Mouse (Mus musculus) embryonic fibroblast, embryonic 13.5 days (primary cell): ENCODE data around the gene Srrm3. TPM values are rescaled to one million over a fixed set of nuclear protein-coding genes. Genes with fewer than 3 reads are reported as not detected.

ENCODE experiments used
- H3K27ac ChIP-seq: 2 replicates; pipeline ENCODE4 v1.5.1; 2012; ENCODE audit warnings: low read length, control low read depth, inconsistent platforms; ENCODE audit not compliant: insufficient read depth
- H3K4me1 ChIP-seq: 2 replicates; pipeline ENCODE4 v1.6.1; 2011; ENCODE audit warnings: low read length; ENCODE audit not compliant: control insufficient read depth, insufficient read depth
- H3K4me3 ChIP-seq: 2 replicates; pipeline ENCODE4 v1.5.1; 2011; ENCODE audit warnings: mild to moderate bottlenecking, control low read depth, low read length; ENCODE audit not compliant: insufficient read depth
- CTCF ChIP-seq: IDR thresholded peaks from 2 replicates; pipeline ENCODE4 v1.5.1; 2011; ENCODE audit warnings: mild to moderate bottlenecking, control low read depth, low read length, moderate library complexity, borderline replicate concordance; ENCODE audit not compliant: insufficient read depth
- POLR2A ChIP-seq: IDR thresholded peaks from 2 replicates; pipeline ENCODE4 v1.6.1; 2011; ENCODE audit warnings: low read depth, mild to moderate bottlenecking, control low read depth, low read length, moderate library complexity
- polyA plus RNA-seq: library from polyadenylated mRNA; stranded (reverse); fragments of >200 nt; gene quantifications from 2 replicates; pipeline ENCODE4 v1.2.4, GENCODE M21; 2011; ENCODE audit warnings: low read depth; ENCODE audit not compliant: missing spikeins, insufficient read length

Srrm3 gene
- polyA plus RNA-seq, result not detected in 2 replicates

DNA sequence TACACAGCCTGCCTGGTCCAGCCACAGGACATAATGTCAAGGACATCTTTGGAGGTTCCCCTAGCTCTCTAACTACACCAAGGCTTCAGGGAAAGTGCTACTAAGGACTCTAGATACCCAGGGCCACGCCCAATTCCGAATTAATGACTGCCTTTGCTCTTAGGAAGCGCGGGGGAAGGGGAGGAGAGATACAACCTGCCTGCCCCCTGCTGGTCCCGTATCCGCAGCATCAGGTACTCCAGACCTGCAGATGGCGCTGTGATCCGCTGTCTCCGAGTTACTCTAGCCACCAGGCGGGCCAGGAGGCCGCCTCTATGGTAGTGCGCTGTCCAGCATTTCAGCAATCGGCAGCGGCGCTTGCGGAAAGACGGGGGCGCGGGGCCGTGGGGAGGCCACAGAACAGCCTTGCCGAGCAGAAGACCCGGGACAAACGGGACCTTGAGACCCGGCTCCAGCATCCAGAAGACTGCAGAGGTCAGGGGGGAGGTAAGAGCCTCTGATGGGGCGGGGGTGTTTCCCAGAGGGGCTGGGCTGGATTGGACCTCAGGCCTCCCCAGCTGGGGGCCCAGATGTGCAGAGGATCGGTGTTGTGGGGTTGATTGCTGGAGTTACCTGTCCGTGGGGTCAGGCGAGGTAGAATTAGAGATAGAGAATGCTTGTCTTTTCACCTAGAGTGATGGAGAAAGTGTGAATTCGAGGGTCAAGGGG is at the start of gene Srrm3:
Gene Srrm3, plus strand, starts transcription at position 336 of the 708 bp plus-strand sequence.
- H3K4me1 ChIP-seq, result no peaks in the 10 kb centered on the region
- no peak within 1 kb of the TSS for H3K4me3 ChIP-seq
- no peak within 1 kb of the TSS for H3K27ac ChIP-seq
- TF ChIP-seq CTCF (peak; percentile 99), POLR2A (no peak)

DNA sequence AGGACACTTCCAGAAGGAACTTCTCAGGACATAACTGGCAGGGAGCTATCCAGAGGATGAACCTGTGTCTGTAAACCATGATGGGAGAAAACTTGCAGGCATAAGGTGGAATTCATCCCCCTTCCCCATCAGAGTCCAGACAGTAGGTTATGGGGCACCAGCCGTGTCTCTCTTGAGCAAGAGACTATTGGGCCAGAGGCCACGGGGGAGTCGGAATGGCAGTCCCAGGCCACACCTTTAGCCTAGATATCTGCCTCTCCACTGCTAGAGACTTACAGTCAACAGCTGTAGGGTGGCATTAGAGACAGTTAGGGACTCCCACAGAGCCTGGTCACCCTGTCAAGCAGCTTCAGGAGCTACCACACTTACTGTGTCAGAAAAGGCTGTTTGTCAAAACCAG is 44.8 kb upstream of the Srrm3 start:
- Histone ChIP-seq H3K4me3 (no peak overlapping the region), H3K4me1 (no peaks in the 10 kb centered on the region), H3K27ac (no peak overlapping the region)
- TF ChIP-seq POLR2A (no peak), CTCF (no peak)

DNA sequence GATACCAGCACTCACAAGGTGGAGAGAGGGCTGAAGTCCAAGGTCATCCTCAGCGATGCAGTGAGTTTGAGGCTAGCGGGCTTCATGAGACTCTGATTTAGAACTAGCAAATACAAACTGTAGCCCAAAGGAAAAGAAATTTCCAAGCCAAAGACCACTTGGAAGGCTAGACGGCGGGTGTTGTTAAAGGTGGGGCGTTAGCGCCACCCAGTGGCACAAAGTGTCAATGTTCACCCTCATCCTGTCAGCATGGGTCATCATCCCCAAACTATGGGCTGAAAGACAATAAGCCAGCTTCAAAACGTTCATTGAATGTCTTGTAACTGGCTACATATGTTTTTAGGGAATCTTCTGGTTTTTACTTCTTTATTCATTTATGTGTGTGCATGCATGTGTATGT is 43.2 kb upstream of the Srrm3 start:
- H3K4me3 ChIP-seq, result no peak overlapping the region
- TF ChIP-seq CTCF, result peak; percentile 82
- no peak for TF ChIP-seq POLR2A
- H3K4me1 ChIP-seq, result no peaks in the 10 kb centered on the region
- H3K27ac ChIP-seq, result no peak overlapping the region

DNA sequence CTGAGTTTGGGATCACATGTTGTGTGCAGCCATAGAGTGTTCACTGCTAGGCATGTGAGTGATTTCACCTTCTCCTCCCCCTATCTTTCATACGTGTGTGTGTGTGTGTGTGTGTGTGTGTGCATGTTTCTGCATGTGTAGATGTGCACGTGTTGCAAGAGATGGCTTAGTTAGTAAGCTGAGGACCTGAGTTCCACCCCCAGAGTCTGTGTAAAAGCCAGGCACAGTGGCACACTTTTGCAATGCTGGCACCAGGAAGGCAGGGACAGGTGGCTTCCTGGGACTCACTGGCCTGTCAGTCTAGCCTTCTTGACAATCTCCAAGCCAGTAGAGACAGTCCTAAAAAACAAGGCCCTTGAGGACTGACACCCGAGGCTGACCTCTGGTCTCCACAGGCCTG is 41.7 kb upstream of the Srrm3 start:
- H3K27ac ChIP-seq, result no peak overlapping the region
- no peak overlapping the region for H3K4me3 ChIP-seq
- TF ChIP-seq CTCF (no peak), POLR2A (no peak)
- H3K4me1 ChIP-seq, result no peaks in the 10 kb centered on the region

DNA sequence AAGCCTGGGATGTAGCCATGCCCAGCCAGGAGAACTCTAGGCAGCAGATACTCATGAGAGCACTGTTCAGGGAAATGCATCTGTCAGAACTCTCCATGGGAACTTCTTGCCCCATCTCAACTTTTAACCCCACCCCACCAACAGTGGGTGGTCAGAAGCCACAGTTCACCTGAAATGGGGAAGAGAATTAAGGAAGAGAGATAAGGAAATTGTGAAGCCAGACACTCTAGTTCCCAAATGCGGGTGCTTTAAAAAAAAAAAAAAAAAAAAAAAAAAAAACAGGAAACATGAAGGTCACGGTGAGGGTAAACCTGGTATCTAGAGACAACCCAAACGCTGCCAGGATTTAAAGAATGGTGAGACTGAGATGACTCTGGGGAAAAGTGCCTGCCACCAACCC is 34.2 kb upstream of the Srrm3 start:
- Histone ChIP-seq H3K27ac (no peak overlapping the region), H3K4me1 (no peaks in the 10 kb centered on the region), H3K4me3 (no peak overlapping the region)
- TF ChIP-seq POLR2A (no peak), CTCF (no peak)

DNA sequence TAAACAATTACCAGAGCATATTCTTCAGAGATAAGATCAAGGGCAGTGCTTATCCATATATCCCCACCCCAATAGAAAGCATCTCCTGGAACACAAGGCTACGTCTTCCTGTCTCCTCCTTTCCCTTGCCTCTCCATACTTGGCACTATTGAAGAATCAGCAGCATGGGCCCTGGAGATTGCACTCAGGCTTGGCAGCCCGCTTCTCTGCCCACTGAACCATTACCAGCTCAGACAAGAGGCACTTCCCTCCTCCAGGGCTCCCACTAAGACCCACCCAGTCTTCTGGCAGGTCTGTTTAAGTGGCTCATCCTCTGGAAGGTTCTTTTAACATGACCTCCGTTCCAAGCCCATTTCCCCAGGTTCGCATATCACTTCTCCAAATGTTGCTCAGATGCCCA is 30.1 kb upstream of the Srrm3 start:
- Histone ChIP-seq H3K4me1 (0 out of 2 replicates have a peak, but pooled peaks cover 10% of the 10 kb centered on the region), H3K4me3 (no peak overlapping the region)
- TF ChIP-seq CTCF (no peak), POLR2A (no peak)

DNA sequence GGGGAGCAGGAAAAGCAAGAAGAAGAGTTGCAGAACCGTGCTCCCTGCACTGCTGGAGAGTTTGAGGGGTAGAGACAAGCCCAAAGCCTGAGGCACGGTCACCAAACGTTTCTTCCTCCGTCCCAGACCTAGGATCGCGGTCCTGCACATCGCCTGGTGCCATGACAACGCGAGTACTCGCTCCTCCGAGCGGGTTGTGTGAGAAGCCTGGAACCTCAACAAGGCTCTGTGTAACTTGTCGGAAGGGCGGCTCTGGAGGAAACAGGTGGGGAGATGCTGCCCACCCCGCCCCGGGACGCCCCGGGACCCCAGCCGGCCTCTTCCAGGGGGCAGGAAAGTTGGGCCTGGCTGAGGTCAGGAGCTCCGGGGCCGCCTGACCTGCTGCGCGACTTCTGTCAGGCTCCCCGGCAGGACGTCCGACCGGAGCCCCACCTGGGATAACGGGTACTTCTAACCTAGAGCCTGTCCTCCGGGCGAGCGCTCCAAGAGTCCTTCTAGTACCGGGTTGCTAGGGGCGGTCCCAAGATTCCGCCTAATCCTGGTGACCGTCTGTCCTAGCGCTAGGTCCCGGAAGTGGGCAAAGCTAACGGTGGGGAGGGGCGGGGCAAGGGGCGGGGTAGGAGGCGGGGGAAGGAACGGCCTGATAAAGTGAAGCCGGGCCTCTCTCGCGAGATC is 28.8 kb upstream of the Srrm3 start, which contains the start of gene Styxl1:
Gene Styxl1, minus strand, starts transcription at position 590 of the 675 bp plus-strand sequence.
- TF ChIP-seq POLR2A (no peak; the same call in 1 of the 2 replicates), CTCF (no peak)
- H3K4me3 ChIP-seq, result peak within 1 kb of the TSS; percentile 92
- H3K27ac ChIP-seq, result peak within 1 kb of the TSS; percentile 86
- 0 out of 2 replicates have a peak, but pooled peaks cover 10% of the 10 kb centered on the region for H3K4me1 ChIP-seq

More for the DNA sequence above, 30.1 kb upstream of the Srrm3 start:
- no peak overlapping the region for H3K27ac ChIP-seq

DNA sequence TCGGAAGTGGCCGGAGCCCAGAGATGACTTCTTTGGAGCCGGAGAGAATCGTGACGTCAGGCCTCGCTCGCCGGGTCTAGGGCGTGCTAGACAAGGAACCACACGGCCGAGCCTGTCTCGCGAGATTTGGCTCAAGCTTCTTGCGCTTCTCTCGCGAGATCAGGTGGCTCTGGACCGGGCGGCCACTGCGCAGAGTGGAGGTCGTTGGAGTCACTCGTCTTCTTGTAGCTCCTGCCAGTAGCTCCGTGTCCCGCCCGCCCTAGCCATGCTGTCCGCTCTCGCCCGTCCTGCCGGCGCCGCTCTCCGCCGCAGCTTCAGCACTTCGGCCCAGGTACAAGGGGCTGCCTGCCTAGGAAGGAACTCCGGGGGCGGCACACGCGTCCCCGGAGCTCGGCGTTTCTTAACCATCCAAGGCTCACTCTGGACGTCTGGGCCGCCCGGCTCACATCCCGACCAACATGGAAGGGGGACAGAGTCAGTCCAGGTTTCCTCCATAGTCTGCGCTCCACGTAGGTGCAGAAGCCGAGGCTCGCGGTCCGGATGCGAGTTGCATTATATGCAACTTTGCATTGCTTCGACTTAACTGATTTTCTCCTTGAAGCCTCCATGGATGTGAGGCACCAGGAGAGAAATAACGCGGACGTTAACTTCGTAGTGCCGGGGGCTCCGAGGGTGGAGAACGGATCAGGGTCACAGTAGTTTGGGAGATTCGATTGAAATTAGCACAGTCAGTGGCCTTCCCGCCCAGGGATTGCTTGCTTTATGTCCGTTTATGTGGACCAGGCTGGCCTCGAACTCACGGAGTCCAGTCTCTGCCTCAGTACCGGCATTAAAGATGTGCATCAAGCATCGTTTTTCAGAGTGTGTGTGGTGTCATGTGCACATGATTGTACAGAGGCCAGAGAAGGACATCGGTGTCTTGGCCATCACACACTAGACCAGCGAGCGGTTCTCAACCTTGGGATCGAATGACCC is 27.9 kb upstream of the Srrm3 start, which contains the start of gene Mdh2:
Gene Mdh2, plus strand, starts transcription at position 10 of the 975 bp plus-strand sequence.
- H3K4me1 ChIP-seq, result 0 out of 2 replicates have a peak, but pooled peaks cover 10% of the 10 kb centered on the region
- peak within 1 kb of the TSS; percentile 92 for H3K4me3 ChIP-seq
- no peak for TF ChIP-seq CTCF
- peak; percentile 99 for TF ChIP-seq POLR2A
- peak within 1 kb of the TSS; percentile 86 for H3K27ac ChIP-seq

DNA sequence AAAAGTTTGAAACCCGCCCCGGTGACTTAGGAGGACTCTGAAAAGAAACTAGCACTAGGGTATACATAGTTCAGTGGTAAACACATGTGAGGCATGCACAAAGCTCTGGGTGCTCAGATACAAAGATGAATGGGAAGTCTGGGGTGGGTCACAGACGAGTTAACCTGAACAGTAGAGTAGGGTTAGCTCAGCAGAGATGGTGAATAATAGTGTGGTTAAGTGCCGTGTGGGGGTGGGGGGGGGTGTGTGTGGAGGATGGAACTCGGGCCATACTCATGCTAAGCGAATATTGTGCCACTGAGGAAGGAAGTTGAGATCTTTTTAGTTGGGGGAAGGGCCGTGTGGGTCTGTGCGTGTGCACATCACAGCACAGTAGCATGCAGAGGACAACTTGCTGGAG is 26.4 kb upstream of the Srrm3 start:
- H3K27ac ChIP-seq, result no peak overlapping the region
- H3K4me3 ChIP-seq, result peak overlapping the region; percentile 92
- no peak for TF ChIP-seq POLR2A
- 0 out of 2 replicates have a peak, but pooled peaks cover 10% of the 10 kb centered on the region for H3K4me1 ChIP-seq

DNA sequence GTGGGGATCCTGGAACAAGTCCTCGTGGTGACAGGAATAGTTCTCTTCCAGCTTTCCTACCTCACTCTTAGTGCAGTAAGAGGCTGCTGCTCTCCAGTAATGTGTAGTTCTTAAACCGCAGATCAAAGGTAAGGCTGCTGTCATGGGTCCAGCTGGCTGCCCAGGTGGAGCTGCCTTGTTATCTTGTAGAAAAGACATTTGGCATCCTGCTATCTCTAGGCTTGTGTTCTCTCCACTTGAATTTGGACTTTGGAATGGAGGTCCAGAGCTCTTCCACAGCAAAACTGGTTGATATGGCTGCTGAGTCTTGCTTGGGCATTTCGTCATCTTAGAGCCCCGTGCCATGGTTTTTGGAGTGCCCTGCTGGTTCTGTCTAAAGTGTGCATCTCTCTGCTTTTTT is 23.8 kb upstream of the Srrm3 start:
- Histone ChIP-seq H3K4me1 (0 out of 2 replicates have a peak, but pooled peaks cover 10% of the 10 kb centered on the region), H3K4me3 (no peak overlapping the region), H3K27ac (no peak overlapping the region)
- TF ChIP-seq CTCF (no peak), POLR2A (no peak)
